Mouse (Mus musculus): Measurements from ENCODE around the gene Ubfd1. TPM values are rescaled to one million over a fixed set of nuclear protein-coding genes. Genes with fewer than 3 reads are reported as not detected.
"Not testable (repeated sequence)": the region's sequence is repeated elsewhere in the genome, so short reads cannot be mapped to it uniquely, and the experiment has no call there.

Ubfd1 gene
- polyA plus RNA-seq, 1 experiment: 9.3 TPM

DNA sequence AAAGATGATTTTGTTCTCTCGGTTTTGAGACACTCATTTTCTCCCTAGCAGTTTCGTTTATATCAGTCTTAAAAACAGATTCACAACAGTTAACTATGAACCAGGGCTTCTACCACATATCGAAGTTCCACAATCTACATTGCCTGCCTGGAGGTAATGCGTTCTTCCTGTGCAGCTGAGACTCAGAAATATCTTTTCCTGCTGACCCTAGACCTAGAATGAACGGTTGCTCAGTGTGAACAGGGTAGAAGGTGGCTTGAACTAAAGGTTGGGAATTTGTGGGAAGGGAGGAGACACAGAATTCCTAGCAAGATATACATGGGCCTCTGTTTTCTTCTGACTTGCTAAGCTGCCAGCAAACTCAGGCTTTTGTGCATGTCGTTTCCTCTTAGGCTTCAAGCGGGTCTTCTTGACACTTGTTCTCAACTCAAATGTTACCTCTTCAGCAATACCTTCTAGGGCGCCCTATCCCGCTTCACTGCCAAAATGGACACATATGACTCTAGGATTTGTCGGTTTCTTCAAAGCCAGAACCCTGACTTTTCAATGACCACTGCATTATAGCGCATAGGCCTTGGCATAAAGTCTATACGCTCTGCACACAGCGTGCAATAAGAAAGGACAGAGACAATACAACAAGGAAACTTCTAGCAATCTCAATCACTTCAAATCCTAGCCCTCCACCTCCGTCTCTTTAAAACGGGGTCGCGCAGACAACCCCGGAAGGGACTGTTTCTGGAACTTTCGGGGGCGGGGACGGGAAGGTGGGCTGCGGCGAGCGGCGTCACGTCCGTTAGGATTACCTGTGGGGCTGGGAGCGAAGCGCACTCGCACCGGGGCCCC lies 652 bp upstream of the Ubfd1 start:
- H3K4me1 ChIP-seq (ENCODE audit: control insufficient read depth, insufficient read depth, insufficient read length, low read length): peaks cover 4% of the 10 kb centered on the region; the same call in 1 of the 2 replicates
- H3K4me3 ChIP-seq (ENCODE audit: insufficient read depth, low read depth, low read length): peak overlapping the region; percentile 90
- H3K27ac ChIP-seq (replicated peaks; ENCODE audit: low read depth, low read length): peak overlapping the region; percentile 94

DNA sequence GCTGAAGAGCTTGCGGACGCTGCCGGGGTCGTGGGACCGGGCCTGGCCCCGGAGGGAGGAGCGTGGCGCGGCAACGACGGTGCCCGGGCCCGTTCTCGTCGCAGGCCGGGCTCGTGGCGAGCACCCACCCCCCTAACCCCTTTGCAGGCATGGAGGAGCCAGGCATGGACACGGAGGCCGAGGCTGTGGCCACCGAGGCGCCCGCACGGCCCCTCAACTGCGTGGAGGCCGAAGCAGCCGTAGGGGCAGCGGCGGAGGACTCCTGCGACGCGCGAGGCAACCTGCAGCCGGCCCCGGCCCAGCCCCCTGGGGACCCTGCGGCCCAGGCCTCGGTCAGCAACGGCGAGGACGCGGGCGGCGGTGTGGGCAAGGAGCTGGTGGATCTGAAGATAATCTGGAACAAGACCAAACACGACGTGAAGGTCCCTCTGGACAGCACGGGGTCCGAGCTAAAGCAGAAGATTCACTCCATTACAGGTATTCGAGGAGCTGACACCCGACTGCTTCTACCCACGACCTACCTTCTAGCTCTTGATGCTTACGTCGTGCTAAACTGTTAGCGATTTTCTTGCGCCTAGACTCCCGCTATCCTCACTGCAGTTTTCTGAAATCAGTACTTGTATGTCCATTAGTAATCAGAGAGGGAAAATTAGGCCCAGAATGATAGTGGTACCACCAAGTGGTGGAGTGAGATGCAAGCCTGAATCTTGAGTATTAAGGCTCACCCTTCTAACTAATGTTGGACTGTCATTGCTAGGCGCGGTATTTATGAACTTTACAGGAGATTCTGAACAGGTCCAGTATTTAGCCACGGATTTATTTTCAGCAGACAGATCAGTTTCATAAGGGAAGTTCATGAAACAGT lies 774 bp downstream of the Ubfd1 start:
- peak overlapping the region; percentile 90 for H3K4me3 ChIP-seq (ENCODE audit: insufficient read depth, low read depth, low read length)

DNA sequence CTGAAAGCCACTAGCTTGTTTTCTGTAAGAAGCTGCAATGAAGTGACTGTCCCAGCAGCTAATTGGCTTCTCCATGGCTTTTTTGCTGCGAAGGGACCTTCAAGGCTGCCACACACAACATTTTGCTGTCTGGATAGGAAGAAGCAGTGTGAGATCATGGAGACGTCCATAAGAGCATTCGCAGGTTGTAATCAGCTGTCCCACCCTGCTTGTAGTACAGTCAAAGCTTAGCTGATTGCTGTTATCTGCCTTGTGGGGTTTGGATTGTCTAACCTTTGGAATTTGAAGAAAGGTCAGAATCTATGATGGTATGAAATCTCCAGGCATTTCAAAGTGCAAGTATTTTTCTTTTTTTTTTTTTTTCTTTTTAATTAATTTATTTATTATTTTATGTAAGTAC lies 7.4 kb downstream of the Ubfd1 start:
- no peak overlapping the region for H3K4me3 ChIP-seq (ENCODE audit: insufficient read depth, low read depth, low read length)
- H3K4me1 ChIP-seq (ENCODE audit: control insufficient read depth, insufficient read depth, insufficient read length, low read length): no peaks in the 10 kb centered on the region
- H3K27ac ChIP-seq (replicated peaks; ENCODE audit: low read depth, low read length): no peak overlapping the region

More for the DNA sequence above, 774 bp downstream of the Ubfd1 start:
- peak overlapping the region; percentile 94; the same call in 1 of the 2 replicates for H3K27ac ChIP-seq (replicated peaks; ENCODE audit: low read depth, low read length)
- peaks cover 4% of the 10 kb centered on the region; the same call in 1 of the 2 replicates for H3K4me1 ChIP-seq (ENCODE audit: control insufficient read depth, insufficient read depth, insufficient read length, low read length)

DNA sequence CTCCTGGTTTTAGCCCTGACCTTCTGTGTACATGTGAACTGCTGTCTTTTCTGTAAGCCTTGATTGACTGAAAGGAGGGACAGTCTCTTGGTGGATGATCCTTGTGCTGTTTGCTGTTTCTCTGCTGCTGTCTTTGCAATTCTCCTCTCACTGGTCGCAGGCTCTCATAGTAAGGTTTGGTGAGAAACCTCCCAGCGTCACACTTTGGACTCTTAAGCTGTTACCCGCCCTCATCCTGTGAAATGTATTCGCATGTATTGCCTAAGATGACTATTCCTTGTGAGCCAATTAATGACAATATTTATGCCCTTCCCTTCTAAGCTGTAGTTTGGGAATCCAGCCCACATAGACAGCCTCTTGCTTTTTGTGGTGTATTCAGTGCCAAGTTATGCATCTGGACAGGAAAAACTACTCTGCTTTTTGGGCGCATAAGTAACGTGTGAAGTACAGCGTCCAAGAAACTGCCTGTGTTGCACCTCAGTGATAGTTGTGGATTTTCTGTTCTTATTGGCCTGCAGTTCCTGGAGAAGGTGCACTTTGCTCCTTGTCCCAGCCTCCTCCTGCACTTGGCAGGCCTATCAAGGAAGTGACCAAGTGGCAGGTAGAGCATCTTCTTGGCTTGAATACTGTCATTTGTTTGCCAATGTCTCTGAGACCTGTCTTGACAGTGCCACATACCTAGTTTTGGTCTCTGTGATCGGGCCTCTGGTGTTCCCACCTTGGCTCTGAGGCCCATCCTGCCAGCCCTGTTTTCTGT lies 13.0 kb downstream of the Ubfd1 start:
- Histone ChIP-seq H3K27ac (replicated peaks; ENCODE audit: low read depth, low read length) (no peak overlapping the region), H3K4me3 (ENCODE audit: insufficient read depth, low read depth, low read length) (no peak overlapping the region), H3K4me1 (ENCODE audit: control insufficient read depth, insufficient read depth, insufficient read length, low read length) (no peaks in the 10 kb centered on the region)

DNA sequence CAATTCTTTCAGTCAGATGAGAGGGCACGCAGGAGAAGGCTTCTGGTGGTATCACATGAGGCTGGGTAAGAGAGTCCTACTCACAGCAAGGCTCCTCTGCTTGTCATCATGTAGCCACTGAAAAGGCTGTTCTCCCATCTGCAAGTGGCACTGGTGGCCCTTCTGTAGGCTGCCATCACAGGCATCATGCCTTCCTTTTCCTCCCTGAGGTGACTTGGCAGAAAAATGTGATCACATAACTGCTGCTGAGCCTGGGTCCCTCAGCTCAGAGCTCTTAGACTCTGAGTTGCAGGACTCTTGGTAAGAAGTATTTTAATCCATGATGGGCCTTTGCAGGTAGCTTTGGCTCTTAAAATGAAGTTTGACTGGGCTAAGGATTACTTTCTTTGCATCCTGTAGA lies 14.1 kb downstream of the Ubfd1 start:
- Histone ChIP-seq H3K27ac (replicated peaks; ENCODE audit: low read depth, low read length) (no peak overlapping the region), H3K4me1 (ENCODE audit: control insufficient read depth, insufficient read depth, insufficient read length, low read length) (no peaks in the 10 kb centered on the region)

DNA sequence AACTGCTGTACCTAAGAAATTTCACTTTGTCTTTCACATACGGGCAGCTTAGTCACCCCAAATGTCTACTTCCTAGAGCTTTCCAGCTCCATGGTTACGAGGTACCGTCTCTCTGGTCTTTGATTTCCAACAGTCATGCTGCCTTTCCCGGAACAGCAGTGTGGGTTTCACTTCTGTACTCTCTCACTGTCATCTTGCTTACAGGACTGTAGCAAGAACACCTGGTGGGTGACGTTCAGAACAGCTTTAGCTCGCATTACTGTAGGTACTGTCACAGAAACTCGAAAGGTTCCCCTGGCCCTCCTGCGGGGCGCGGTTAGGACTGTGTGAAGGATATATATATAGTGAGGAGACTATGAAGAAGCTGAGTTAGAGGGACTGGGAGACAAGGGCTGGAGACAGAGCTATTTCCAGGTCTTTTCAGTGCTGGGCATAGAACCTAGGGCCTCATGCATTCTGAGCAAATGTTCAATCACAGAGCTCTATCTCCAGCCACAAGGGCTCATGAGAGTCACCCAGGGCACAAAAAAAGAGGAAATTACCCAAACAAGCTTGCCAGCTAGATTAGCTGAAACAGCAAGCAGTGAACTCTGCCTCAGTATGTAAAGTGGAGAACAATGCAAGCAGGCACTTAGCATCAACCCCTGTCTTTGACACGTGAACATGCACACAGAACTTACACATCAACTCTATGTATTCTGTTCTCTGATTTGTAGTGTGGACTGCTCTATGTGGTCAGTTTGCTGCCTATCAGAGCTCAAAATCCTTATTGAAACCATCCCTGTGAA lies 20.4 kb downstream of the Ubfd1 start:
- Histone ChIP-seq H3K4me1 (ENCODE audit: control insufficient read depth, insufficient read depth, insufficient read length, low read length) (0 out of 2 replicates have a peak, but pooled peaks cover 2% of the 10 kb centered on the region), H3K27ac (replicated peaks; ENCODE audit: low read depth, low read length) (no peak overlapping the region; the same call in 1 of the 2 replicates), H3K4me3 (ENCODE audit: insufficient read depth, low read depth, low read length) (no peak overlapping the region)

More for the DNA sequence above, 14.1 kb downstream of the Ubfd1 start:
- no peak overlapping the region for H3K4me3 ChIP-seq (ENCODE audit: insufficient read depth, low read depth, low read length)

DNA sequence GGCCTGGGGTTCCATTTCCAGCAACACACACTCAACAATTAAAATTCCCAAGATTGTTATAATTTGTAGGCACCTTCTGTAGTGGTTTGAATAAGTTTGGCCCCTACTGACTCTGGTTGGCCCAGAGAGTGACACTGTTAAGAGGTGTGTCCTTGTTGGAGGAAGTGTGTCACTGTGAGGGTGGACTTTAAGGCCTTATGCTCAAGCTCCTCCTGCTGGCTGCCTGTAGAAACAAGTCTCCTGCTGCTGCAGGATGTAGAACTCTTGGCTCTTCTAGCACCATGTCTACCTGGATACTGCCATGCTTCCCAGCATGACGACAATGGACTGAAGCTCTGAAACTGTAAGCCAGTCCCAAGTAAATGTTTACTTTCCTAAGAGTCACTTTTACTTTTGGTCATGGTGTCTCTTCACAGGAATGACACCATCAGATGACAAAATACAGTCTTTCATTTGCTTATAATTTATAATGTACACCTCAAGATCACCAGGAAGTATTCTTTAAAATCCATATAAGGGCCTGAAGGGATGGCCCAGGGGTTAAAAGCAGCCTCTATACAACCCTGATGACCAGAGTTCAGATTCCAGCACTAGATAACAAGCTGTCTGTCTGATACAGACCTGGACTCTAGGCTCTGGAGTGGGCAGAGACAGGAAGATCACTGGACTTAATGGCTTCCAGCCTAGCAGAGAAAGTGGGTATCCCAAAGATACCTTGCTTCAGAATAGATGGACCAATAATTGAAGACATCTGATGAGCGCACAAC lies 27.8 kb downstream of the Ubfd1 start:
- H3K4me1 ChIP-seq (ENCODE audit: control insufficient read depth, insufficient read depth, insufficient read length, low read length): no peaks in the 10 kb centered on the region
- H3K27ac ChIP-seq (replicated peaks; ENCODE audit: low read depth, low read length): no peak overlapping the region
- no peak overlapping the region for H3K4me3 ChIP-seq (ENCODE audit: insufficient read depth, low read depth, low read length)

DNA sequence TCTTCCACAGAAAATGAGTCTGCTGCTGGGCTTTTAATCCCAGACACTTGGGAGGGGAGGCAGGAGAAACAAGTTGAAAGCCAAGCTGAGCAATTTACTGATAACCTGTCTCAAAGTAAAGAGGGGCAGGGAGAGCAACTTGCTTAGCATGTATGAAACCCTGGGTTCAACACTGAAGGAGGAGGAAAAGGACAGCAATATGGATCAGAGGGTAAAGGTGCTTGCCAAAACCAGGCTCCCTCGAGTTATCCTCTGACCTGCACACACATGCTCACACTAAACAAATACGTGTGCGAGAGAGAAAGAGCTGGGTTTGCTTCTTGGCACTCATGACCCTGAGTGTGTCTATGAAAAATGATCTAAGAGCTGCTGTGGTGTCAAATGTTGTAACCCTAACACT lies 31.0 kb downstream of the Ubfd1 start:
- Histone ChIP-seq H3K27ac (replicated peaks; ENCODE audit: low read depth, low read length) (no peak overlapping the region), H3K4me3 (ENCODE audit: insufficient read depth, low read depth, low read length) (no peak overlapping the region), H3K4me1 (ENCODE audit: control insufficient read depth, insufficient read depth, insufficient read length, low read length) (peaks cover 2% of the 10 kb centered on the region; the same call in 1 of the 2 replicates)

DNA sequence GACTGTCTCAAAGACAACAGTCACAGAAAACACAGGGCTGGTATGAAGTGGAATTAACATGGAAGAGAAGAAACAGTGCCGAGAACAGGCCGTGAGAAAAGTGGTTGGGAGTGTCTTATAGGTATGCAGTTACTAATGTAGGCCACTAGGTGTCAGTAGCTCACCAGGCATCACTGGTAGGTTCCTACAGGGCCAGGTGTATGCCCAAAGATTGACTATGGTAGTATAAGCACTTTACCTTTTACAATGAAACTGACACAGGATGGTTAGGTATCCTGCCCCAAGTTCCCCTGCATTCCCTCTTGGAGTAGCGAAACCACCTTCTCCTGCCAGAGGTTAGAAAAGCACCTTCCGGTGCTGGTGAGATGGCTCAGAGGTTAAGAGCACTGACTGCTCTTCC lies 32.2 kb downstream of the Ubfd1 start:
- Histone ChIP-seq H3K4me3 (ENCODE audit: insufficient read depth, low read depth, low read length) (no peak overlapping the region), H3K4me1 (ENCODE audit: control insufficient read depth, insufficient read depth, insufficient read length, low read length) (peaks cover 2% of the 10 kb centered on the region; the same call in 1 of the 2 replicates)

DNA sequence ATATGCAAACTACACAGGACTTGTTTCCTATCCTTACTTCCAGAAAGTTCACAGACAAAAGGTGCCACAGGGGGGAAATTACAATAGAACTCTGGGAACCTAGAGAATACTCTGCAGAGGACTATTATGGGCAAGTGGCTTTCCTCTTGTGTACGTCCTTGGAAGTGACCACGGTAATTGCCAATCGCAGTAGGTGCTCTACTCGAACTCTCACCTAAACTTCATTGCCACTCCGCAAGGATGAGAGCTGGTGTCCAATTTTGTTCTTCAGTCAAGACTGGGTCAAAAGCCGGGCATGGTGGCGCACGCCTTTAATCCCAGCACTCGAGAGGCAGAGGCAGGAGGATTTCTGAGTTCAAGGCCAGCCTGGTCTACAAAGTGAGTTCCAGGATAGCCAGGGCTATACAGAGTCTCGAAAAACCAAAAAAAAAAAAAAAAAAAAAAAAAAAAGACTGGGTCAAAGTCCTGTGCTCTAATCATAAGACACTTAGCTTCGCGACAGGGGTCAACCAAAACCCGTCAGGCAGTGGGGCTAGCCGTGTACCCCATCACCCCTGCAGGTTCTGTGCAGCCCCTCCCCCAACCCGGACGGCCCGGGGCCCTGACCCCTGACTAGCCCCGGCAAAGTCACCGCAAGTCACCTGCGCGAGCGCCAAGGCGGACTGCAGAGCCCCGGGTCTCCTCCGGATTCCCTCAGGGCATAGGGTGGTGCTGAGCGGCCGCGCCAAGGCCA lies 34.2 kb downstream of the Ubfd1 start:
- not testable (repeated sequence) for H3K4me1 ChIP-seq (ENCODE audit: control insufficient read depth, insufficient read depth, insufficient read length, low read length)
- peak overlapping the region; percentile 75 for H3K4me3 ChIP-seq (ENCODE audit: insufficient read depth, low read depth, low read length)
- H3K27ac ChIP-seq (replicated peaks; ENCODE audit: low read depth, low read length): peak overlapping the region; percentile 90

More for the DNA sequence above, 32.2 kb downstream of the Ubfd1 start:
- H3K27ac ChIP-seq (replicated peaks; ENCODE audit: low read depth, low read length): no peak overlapping the region

DNA sequence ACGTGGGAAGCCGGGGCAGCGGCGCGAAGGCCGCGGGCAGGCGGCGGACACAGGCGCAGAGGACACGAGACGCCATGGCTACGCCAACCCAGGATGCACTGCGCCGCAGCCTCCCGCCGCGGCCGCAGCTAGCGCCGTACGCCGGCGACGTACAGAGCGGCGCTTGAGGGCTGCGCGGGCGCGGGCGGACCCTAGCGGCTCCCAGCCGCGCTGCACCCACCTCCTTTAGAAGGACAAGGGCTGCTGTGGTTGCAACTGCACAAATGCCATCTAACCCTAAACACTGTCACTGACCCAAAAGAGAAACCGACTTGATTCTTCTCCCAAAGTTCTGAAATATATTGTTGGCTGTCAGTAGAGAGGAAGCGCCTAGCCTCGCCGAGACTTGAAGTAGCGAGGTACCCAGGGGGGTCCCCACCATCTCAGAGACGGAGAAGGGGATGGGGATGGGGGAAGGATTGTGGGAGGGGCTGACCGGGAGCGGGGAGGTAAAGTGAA lies 34.8 kb downstream of the Ubfd1 start, which contains the start of gene Ndufab1:
Ndufab1 (minus strand) TSS at position 140 of the 498 bp plus-strand sequence.
- peaks cover 2% of the 10 kb centered on the region; the same call in 1 of the 2 replicates for H3K4me1 ChIP-seq (ENCODE audit: control insufficient read depth, insufficient read depth, insufficient read length, low read length)
- H3K27ac ChIP-seq (replicated peaks; ENCODE audit: low read depth, low read length): peak within 1 kb of the TSS; percentile 90
- peak within 1 kb of the TSS; percentile 75 for H3K4me3 ChIP-seq (ENCODE audit: insufficient read depth, low read depth, low read length)

DNA sequence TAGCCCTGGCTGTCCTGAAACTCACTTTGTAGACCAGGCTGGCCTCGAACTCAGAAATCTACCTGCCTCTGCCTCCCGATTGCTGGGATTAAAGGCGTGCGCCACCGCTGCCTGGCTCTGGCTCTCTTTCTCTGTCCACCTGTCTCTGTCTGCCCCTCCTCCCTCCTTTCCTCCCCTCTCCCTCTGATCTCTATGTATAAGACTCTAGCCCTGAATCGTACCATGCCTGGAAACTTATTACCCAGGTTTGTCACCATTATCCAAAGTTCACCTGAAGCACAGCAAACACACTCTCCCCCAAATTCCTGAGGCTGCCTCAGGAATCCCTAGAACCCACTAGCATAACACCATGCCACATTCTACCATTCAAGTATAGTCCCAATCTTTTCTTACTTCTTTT lies 41.2 kb downstream of the Ubfd1 start:
- Histone ChIP-seq H3K4me3 (ENCODE audit: insufficient read depth, low read depth, low read length) (no peak overlapping the region), H3K27ac (replicated peaks; ENCODE audit: low read depth, low read length) (no peak overlapping the region), H3K4me1 (ENCODE audit: control insufficient read depth, insufficient read depth, insufficient read length, low read length) (no peaks in the 10 kb centered on the region)

DNA sequence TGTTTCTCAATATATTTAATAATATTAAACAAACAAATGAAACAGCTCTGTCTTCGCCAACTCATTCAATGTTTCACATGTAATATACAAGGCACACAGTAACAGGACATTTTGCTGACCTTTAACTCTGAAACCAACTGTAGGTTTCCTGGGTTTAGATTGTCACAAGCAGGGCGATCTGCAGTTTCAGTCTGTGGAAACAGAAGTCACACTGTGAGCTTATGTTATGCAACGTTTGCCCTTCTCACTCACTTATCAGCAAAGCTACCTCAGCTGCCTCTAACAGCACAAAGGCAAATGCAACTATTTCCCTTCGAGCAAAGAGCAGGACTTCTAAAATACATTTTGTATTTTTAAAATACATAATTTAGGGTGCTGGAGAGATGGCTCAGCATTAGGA lies 56.5 kb downstream of the Ubfd1 start:
- no peak overlapping the region for H3K27ac ChIP-seq (replicated peaks; ENCODE audit: low read depth, low read length)
- no peaks in the 10 kb centered on the region for H3K4me1 ChIP-seq (ENCODE audit: control insufficient read depth, insufficient read depth, insufficient read length, low read length)
- no peak overlapping the region for H3K4me3 ChIP-seq (ENCODE audit: insufficient read depth, low read depth, low read length)
